Mouse (Mus musculus): Measurements from ENCODE around the gene Mbnl2. TPM values are rescaled to one million over a fixed set of nuclear protein-coding genes. Genes with fewer than 3 reads are reported as not detected.

The Mbnl2 gene
- polyA plus RNA-seq, 1 experiment from 2014 or later = 129 TPM

DNA sequence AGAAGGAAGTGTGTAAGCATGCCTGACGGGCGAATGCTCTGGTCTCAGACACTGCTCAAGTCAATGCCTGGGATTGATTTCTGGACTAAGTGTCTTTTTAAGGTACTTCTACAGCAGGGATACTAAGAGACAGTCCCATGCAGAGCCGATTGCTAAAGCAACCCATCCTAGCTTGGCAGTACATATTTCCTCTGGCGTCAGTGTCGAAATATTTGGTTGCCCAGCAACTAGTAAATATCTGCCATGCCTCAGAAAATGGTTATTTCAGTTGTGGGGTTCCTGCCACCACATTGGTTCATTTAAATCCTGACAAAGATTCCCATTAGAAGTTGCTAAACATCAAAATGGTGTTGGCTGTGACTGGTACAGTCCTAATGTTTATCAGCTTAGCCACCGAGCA, 66.4 kb downstream of the Mbnl2 start:
- no peak overlapping the region for H3K9ac ChIP-seq (ENCODE audit: low read length)
- H3K4me3 ChIP-seq (ENCODE audit: control insufficient read depth in 1 of 2, insufficient read depth in 1 of 2, low read depth in 1 of 2, low read length in 2 of 2) = no peak overlapping the region
- peaks cover 28% of the 10 kb centered on the region for H3K36me3 ChIP-seq (ENCODE audit: control insufficient read depth, insufficient read depth, low read length)
- no peak for ATAC-seq (ENCODE audit: insufficient number of reproducible peaks, insufficient read depth, low FRiP score, low read depth)
- H3K4me1 ChIP-seq (ENCODE audit: control insufficient read depth in 2 of 2, insufficient read depth in 2 of 2, low read length in 2 of 2) = peaks cover 7 to 40% of the 10 kb centered on the region in 2 experiments
- WGBS = 66% methylated on average over 6 of the region's 6 CpGs
- H3K27me3 ChIP-seq (ENCODE audit: control insufficient read depth, insufficient read depth, low read length) = no peaks in the 10 kb centered on the region
- H3K27ac ChIP-seq (replicated peaks in 1 of 2; ENCODE audit: control insufficient read depth in 1 of 2, insufficient read depth in 1 of 2, low read depth in 2 of 2, low read length in 2 of 2) = 0 out of 4 replicates have a peak overlapping the region, but pooled peaks of 1 of the 2 experiments have one; percentile 41
- H3K9me3 ChIP-seq (ENCODE audit: control insufficient read depth, low read length) = peaks cover 6% of the 10 kb centered on the region
- no peak overlapping the region for H3K4me2 ChIP-seq (ENCODE audit: low read length)

DNA sequence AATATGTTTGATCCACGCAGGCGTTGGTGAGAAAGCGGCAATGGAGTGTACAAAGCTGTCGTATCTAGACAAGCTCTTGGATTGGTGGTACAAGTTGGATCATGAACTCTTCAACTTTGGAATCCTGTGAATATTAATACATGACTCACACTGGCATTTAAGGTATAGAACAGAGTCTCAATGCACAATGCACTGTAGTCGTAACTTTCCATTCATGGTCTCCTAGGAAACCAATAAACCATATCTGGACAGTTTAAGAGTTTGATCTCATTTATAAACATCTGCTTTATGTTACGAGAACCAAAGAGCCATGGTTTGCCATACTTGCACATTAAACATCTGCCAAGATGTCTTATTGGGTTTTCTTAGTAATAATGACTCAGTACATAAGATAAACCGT, 66.9 kb downstream of the Mbnl2 start:
- Histone ChIP-seq H3K36me3 (ENCODE audit: control insufficient read depth, insufficient read depth, low read length) (peaks cover 28% of the 10 kb centered on the region), H3K9me3 (ENCODE audit: control insufficient read depth, low read length) (peaks cover 6% of the 10 kb centered on the region), H3K9ac (ENCODE audit: low read length) (no peak overlapping the region), H3K27ac (replicated peaks in 1 of 2; ENCODE audit: control insufficient read depth in 1 of 2, insufficient read depth in 1 of 2, low read depth in 2 of 2, low read length in 2 of 2) (0 out of 4 replicates have a peak overlapping the region, but pooled peaks of 1 of the 2 experiments have one; percentile 41), H3K4me2 (ENCODE audit: low read length) (no peak overlapping the region), H3K4me1 (ENCODE audit: control insufficient read depth in 2 of 2, insufficient read depth in 2 of 2, low read length in 2 of 2) (peaks cover 6 to 36% of the 10 kb centered on the region in 2 experiments), H3K27me3 (ENCODE audit: control insufficient read depth, insufficient read depth, low read length) (no peaks in the 10 kb centered on the region), H3K4me3 (ENCODE audit: control insufficient read depth in 1 of 2, insufficient read depth in 1 of 2, low read depth in 1 of 2, low read length in 2 of 2) (no peak overlapping the region)
- no peak for ATAC-seq (ENCODE audit: insufficient number of reproducible peaks, insufficient read depth, low FRiP score, low read depth)
- 82% methylated on average over 7 of the region's 7 CpGs for WGBS

DNA sequence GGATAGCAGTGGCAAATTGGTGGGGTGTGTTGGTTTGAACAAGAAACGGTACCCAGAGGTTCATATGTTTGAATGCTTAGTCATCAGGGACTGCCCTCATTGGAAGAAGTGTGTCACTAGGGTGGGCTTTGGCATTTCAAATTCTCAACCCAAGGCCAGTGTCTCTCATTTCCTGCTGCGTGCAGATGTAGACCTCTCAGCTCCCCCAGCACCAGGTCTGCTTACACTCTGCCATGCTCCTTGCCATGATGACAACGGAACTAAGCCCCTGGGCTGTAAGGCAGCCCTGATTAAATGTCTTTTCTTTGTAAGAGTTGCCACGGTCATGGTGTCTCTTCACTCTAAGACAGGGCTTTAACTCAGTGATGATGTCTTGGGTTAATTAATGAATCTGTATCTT, 69.2 kb downstream of the Mbnl2 start:
- H3K36me3 ChIP-seq (ENCODE audit: control insufficient read depth, insufficient read depth, low read length) = peaks cover 30% of the 10 kb centered on the region
- H3K4me3 ChIP-seq (ENCODE audit: control insufficient read depth in 1 of 2, insufficient read depth in 1 of 2, low read depth in 1 of 2, low read length in 2 of 2) = no peak overlapping the region
- H3K27ac ChIP-seq (replicated peaks in 1 of 2; ENCODE audit: control insufficient read depth in 1 of 2, insufficient read depth in 1 of 2, low read depth in 2 of 2, low read length in 2 of 2) = no peak overlapping the region
- H3K9me3 ChIP-seq (ENCODE audit: control insufficient read depth, low read length) = peaks cover 6% of the 10 kb centered on the region
- H3K4me1 ChIP-seq (ENCODE audit: control insufficient read depth in 2 of 2, insufficient read depth in 2 of 2, low read length in 2 of 2) = peaks cover 11 to 42% of the 10 kb centered on the region in 2 experiments
- H3K9ac ChIP-seq (ENCODE audit: low read length) = no peak overlapping the region
- no peak overlapping the region for H3K4me2 ChIP-seq (ENCODE audit: low read length)
- H3K27me3 ChIP-seq (ENCODE audit: control insufficient read depth, insufficient read depth, low read length) = no peaks in the 10 kb centered on the region
- 95% methylated on average over 4 of the region's 4 CpGs for WGBS
- no peak for ATAC-seq (ENCODE audit: insufficient number of reproducible peaks, insufficient read depth, low FRiP score, low read depth)

DNA sequence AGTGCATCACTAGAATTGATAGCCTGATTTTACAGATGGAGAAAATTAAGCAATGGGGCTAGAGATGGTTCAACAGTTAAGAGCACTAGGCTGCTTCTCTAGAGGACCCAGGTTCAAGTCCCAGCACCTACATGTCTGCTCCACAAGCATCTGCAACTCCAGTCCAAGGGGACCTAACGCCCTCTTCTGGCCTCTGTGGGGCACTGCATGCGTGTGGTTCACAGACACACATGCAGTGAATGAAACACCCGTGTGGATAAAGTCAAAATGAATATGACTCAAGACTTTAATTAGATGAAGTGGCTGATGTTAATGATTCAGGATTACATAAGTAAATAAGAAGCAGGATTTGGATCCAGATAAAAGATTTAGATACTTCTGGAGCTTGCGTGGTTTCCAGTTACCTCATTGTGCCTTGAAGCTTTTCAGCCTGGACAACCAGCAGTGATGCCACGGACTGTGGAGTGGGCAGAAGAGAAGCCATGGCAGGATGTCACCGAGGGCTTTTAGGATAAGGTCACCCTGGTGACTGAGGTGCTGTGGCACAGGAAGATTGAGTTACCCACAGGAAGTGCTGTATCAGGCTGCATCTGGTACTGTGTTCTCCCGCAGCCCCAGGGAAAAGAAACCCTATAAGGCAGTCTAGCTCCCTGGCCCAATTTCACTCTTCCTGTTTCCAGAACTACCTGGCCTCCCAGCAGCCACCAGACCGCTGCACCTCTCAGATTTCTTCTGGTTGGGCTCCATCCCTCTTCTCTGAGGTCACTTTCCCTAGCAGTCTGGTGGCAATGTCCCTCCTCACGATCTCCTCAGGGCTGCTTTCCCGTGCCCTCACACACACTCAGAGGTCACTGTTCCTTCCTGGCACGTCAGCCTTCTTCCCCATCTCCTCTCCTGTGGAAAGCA, 72.2 kb downstream of the Mbnl2 start:
- 71% methylated on average over 11 of the region's 11 CpGs for WGBS
- no peak overlapping the region for H3K4me3 ChIP-seq (ENCODE audit: control insufficient read depth in 1 of 2, insufficient read depth in 1 of 2, low read depth in 1 of 2, low read length in 2 of 2)
- peaks cover 18 to 37% of the 10 kb centered on the region in 2 experiments for H3K4me1 ChIP-seq (ENCODE audit: control insufficient read depth in 2 of 2, insufficient read depth in 2 of 2, low read length in 2 of 2)
- ATAC-seq (ENCODE audit: insufficient number of reproducible peaks, insufficient read depth, low FRiP score, low read depth) = no peak
- peak overlapping the region; percentile 36 to 39 for H3K27ac ChIP-seq (replicated peaks in 1 of 2; ENCODE audit: control insufficient read depth in 1 of 2, insufficient read depth in 1 of 2, low read depth in 2 of 2, low read length in 2 of 2)
- no peak overlapping the region for H3K9ac ChIP-seq (ENCODE audit: low read length)
- H3K27me3 ChIP-seq (ENCODE audit: control insufficient read depth, insufficient read depth, low read length) = no peaks in the 10 kb centered on the region
- no peak overlapping the region for H3K4me2 ChIP-seq (ENCODE audit: low read length)
- H3K36me3 ChIP-seq (ENCODE audit: control insufficient read depth, insufficient read depth, low read length) = peaks cover 19% of the 10 kb centered on the region
- H3K9me3 ChIP-seq (ENCODE audit: control insufficient read depth, low read length) = peaks cover 6% of the 10 kb centered on the region

DNA sequence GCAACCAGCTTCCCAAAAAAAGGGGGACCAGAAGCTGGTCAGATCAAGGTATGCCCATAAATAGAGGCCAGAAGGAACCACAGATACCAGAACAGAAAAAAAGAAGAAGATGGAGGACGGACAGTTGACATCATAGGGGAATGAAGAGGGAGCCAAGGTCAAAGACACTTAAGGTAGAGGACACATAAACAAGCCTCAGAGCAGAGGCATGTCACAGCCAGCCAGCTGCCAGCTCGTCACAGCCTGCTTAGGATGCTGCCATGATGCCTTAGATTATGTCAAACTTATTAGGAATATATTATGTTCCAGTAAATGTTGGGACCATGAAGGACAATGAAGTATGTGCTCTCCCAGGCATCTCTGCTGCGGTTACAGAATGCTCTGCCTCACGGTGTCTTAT, 73.9 kb downstream of the Mbnl2 start:
- Histone ChIP-seq H3K4me3 (ENCODE audit: control insufficient read depth in 1 of 2, insufficient read depth in 1 of 2, low read depth in 1 of 2, low read length in 2 of 2) (no peak overlapping the region), H3K4me1 (ENCODE audit: control insufficient read depth in 2 of 2, insufficient read depth in 2 of 2, low read length in 2 of 2) (peaks cover 26 to 53% of the 10 kb centered on the region in 2 experiments), H3K4me2 (ENCODE audit: low read length) (no peak overlapping the region), H3K27ac (replicated peaks in 1 of 2; ENCODE audit: control insufficient read depth in 1 of 2, insufficient read depth in 1 of 2, low read depth in 2 of 2, low read length in 2 of 2) (peak overlapping the region; percentile 36 to 39; a peak in 3 of 4 replicates), H3K36me3 (ENCODE audit: control insufficient read depth, insufficient read depth, low read length) (peaks cover 16% of the 10 kb centered on the region), H3K9ac (ENCODE audit: low read length) (no peak overlapping the region), H3K27me3 (ENCODE audit: control insufficient read depth, insufficient read depth, low read length) (no peaks in the 10 kb centered on the region), H3K9me3 (ENCODE audit: control insufficient read depth, low read length) (peaks cover 6% of the 10 kb centered on the region)
- 64% methylated on average over 4 of the region's 4 CpGs for WGBS
- no peak for ATAC-seq (ENCODE audit: insufficient number of reproducible peaks, insufficient read depth, low FRiP score, low read depth)

DNA sequence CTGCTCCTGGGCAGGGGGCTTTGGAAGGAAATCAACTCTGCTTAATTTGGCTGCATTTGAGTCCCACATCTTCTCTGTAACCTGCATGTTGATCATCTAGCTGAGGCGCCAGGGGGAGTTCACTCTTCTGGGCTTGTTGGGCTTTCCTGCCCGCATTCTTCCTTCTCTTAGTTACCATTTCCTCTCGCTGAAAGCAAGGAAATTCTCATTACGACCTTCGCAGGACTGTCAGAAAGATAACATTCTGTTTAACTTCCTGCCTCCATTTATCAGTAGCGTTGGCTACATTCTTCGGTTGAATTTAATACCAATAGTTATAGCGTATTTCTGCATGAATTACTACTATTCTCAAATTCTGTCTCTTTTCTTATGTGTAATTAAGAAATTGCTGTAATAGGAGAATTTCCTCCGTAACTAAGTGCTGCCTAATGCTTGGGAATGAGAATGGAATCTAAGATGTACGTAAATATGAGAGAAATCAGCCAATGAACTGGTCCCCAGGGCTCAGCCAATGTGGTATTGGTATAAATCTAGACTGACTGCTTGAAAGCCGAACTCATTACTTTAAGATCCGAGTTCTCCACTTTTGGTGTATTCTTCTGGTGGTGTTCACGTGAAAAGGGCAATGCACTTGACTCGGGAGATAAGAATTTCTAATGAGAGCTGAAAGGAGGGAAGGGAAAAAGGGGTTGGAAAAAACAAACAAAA, 76.8 kb downstream of the Mbnl2 start:
- Histone ChIP-seq H3K4me2 (ENCODE audit: low read length) (peak overlapping the region; percentile 45), H3K9ac (ENCODE audit: low read length) (peak overlapping the region; percentile 38; the same call in 1 of the 2 replicates), H3K36me3 (ENCODE audit: control insufficient read depth, insufficient read depth, low read length) (0 out of 2 replicates have a peak, but pooled peaks cover 3% of the 10 kb centered on the region), H3K4me1 (ENCODE audit: control insufficient read depth in 2 of 2, insufficient read depth in 2 of 2, low read length in 2 of 2) (peaks cover 38 to 74% of the 10 kb centered on the region in 2 experiments), H3K9me3 (ENCODE audit: control insufficient read depth, low read length) (no peaks in the 10 kb centered on the region), H3K27ac (replicated peaks in 1 of 2; ENCODE audit: control insufficient read depth in 1 of 2, insufficient read depth in 1 of 2, low read depth in 2 of 2, low read length in 2 of 2) (peak overlapping the region; percentile 80 to 84), H3K4me3 (ENCODE audit: control insufficient read depth in 1 of 2, insufficient read depth in 1 of 2, low read depth in 1 of 2, low read length in 2 of 2) (no peak overlapping the region), H3K27me3 (ENCODE audit: control insufficient read depth, insufficient read depth, low read length) (no peaks in the 10 kb centered on the region)
- ATAC-seq (ENCODE audit: insufficient number of reproducible peaks, insufficient read depth, low FRiP score, low read depth) = 0 out of 2 replicates have a peak, but pooled peaks have one; percentile 26
- 42% methylated on average over 14 of the region's 14 CpGs for WGBS

DNA sequence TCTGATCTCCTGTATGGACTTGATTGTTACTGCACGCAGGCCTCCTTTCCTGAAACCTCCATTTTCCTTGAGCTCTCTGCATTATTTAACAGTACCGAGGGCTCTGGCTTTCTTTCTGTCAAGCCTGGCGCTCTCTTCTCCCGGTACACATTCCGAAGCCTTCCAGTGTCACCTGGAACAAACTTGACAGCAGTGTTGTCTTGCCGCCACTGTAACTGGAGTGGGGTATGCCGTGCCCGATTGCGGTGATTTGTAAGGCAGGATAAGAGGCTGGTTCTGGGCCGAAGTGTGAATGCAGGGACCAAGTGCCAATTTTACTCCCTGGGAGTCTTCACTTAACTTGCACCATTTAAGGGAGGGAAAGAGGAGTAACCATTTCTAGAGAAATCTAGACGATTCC, 77.7 kb downstream of the Mbnl2 start:
- H3K4me1 ChIP-seq (ENCODE audit: control insufficient read depth in 2 of 2, insufficient read depth in 2 of 2, low read length in 2 of 2) = peaks cover 32 to 68% of the 10 kb centered on the region in 2 experiments
- 0 out of 2 replicates have a peak, but pooled peaks cover 3% of the 10 kb centered on the region for H3K36me3 ChIP-seq (ENCODE audit: control insufficient read depth, insufficient read depth, low read length)
- WGBS = 14% methylated on average over 11 of the region's 11 CpGs
- ATAC-seq (ENCODE audit: insufficient number of reproducible peaks, insufficient read depth, low FRiP score, low read depth) = no peak
- no peaks in the 10 kb centered on the region for H3K27me3 ChIP-seq (ENCODE audit: control insufficient read depth, insufficient read depth, low read length)
- peak overlapping the region; percentile 45 for H3K4me2 ChIP-seq (ENCODE audit: low read length)
- no peaks in the 10 kb centered on the region for H3K9me3 ChIP-seq (ENCODE audit: control insufficient read depth, low read length)
- H3K4me3 ChIP-seq (ENCODE audit: control insufficient read depth in 1 of 2, insufficient read depth in 1 of 2, low read depth in 1 of 2, low read length in 2 of 2) = no peak overlapping the region
- H3K27ac ChIP-seq (replicated peaks in 1 of 2; ENCODE audit: control insufficient read depth in 1 of 2, insufficient read depth in 1 of 2, low read depth in 2 of 2, low read length in 2 of 2) = peak overlapping the region; percentile 80 to 84
- peak overlapping the region; percentile 56 for H3K9ac ChIP-seq (ENCODE audit: low read length)

Data from heart, embryonic 14.5 days (tissue).